Mouse (Mus musculus) stomach, postnatal 0 days (tissue): ENCODE results near the gene Morn4.

Experiments
- CTCF ChIP-seq: IDR thresholded peaks from 2 replicates; pipeline ENCODE4 v1.5.1; 2016; ENCODE audit warnings: antibody characterized with exemption, low read depth, mild to moderate bottlenecking, moderate library complexity
- EP300 ChIP-seq: optimal IDR thresholded peaks from 2 replicates; pipeline ENCODE3; 2016; ENCODE audit warnings: antibody characterized with exemption

DNA sequence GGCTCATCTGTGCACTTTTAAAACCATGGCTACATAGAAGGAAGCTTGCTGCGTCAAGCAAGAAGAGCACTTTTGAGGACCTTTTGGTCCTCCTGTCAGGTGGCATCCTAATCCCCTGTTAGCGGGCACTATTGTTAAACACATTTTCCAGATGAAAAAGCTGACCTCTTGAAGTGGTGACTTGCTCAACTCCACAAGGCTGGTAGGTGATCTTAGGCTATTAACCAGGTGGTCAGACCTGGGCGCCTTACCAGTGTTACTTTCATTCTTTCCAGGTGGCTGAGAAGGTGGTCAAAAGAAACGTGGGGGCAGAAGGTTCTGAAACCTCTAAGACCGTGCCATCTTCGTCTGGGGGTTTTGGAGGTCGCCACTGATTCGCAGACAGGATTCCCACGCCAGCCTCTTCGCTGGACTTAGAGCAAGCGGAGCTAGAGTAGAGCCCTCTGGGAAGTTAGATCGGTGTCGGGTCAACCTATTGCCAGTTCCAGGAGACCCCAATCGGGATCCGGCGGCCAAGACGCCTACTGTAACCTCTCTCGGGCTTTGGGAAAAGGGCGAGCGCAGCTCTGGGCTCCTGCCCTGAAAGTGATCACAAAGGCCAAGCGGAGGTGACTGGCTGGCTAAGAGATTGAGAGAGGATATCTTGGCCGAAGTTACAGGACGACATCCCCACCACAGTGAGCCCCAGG, 42.0 kb upstream of the Morn4 start:
- TF ChIP-seq CTCF (no peak), EP300 (no peak)
